Mouse (Mus musculus): ENCODE measurements around the gene 3300002I08Rik. TPM values are rescaled to one million over a fixed set of nuclear protein-coding genes. Genes with fewer than 3 reads are reported as not detected.

3300002I08Rik gene
- total RNA-seq (2023): 4.2 TPM

DNA sequence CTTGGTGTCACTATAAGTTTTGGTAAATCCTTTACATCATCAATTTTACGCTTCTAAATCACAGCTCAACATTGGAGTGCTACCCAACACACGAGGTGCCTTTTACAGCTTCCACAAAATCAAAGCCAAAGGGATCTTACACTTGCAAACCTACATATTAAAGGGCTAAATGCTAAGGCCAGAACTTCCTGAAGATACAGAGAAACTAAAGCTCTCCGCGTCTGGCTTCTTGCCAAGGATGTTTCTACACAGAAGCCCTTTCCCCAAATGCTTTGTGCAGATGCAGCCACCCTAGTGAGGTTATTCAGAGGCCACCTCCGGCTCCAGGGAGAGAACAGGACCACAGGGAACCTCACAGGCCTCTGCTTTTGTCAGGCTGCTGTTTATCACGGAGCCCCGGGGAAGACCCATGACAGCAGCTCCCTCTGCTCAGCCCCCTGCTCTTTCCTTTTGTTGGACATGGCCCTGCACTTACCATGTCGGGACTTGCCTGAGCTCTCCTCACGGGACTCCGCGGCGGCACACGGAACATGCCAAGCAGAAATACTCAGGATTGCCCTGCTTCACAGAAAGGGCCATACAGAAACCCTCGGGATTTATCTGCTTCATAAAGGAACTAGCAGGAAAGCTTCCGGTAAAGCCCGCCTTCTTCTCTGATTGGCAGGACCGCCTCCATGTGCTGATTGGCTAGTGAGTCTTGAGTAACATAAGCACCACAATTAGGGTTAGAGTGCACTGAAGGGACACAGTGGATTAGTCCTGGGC is at the start of gene 3300002I08Rik:
TSS of gene 3300002I08Rik (minus strand) at position 653 of the 765 bp plus-strand sequence.

DNA sequence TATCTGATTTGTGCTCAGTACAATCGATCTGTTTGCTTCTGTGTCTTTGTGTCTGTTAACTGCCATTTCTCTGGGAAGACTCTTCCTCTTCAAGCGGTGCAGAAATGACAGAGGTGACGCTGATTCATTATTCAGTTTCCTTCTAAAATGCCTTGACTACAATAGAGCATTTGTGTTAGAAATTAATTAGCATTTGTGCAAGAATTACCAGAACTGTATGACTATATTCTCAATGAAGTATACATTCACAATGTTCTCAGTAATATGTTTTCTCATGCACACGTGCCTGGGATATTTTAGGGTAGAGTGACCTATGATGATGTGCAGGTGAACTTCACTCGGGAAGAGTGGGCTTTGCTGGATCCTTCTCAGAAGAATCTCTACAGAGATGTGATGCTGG is 39.2 kb downstream of the 3300002I08Rik start, which contains the start of gene Gm10130:
TSS of gene Gm10130 (plus strand) at position 301 of the 400 bp plus-strand sequence.

Other genes with a start within 250 kb of the 3300002I08Rik start
- gene Zfp120, start 226.1 kb downstream of the 3300002I08Rik start, total RNA-seq (2023): 8.6 TPM
- not detected for gene Gm10770, start 183.1 kb downstream of the 3300002I08Rik start, total RNA-seq (2023)
- 0.70 TPM for gene Gm14139, start 181.0 kb downstream of the 3300002I08Rik start, total RNA-seq (2023)
- gene Zfp937, start 144.7 kb downstream of the 3300002I08Rik start, total RNA-seq (2023): 4.7 TPM
- gene Gm21994, start 107.2 kb downstream of the 3300002I08Rik start, total RNA-seq (2023): 10.4 TPM
- not detected for gene Gm14124, start 105.2 kb downstream of the 3300002I08Rik start, total RNA-seq (2023)
- 8.7 TPM for gene Gm10130, start 39.1 kb downstream of the 3300002I08Rik start, total RNA-seq (2023)
- 2.4 TPM for gene Zfp442, start 88.7 kb upstream of the 3300002I08Rik start, total RNA-seq (2023)
- gene Zfp345, start 122.3 kb upstream of the 3300002I08Rik start, total RNA-seq (2023): 0.46 TPM
- 50.5 TPM for gene Cst7, start 207.7 kb upstream of the 3300002I08Rik start, total RNA-seq (2023)
- gene Apmap, start 245.8 kb upstream of the 3300002I08Rik start, total RNA-seq (2023): 28.0 TPM

All from CD8-positive naive resting alpha-beta T cell, adult 57 days (primary cell).